19 mouse cellular contexts compared by ENCODE assay signal in genomic region chr14:52331069-52331750, GRCm38 (mm10). TPM values are rescaled to one million over a fixed set of nuclear protein-coding genes. Genes with fewer than 3 reads are reported as not detected.
DNase-seq lines count a peak whose midpoint lies in the region; ATAC-seq lines count a peak whose summit lies in the region.
"Had no signal": no experiment of that assay in that cellular context is flagged by ENCODE, and none has a peak within 500 bp of the region (broad histone marks: within the 10 kb centered on the region; RNA-seq: fewer than 3 reads in every experiment).

No protein-coding gene starts in this region.

- no peak overlapping the region for H3K9ac ChIP-seq in hindbrain, embryonic 15.5 days
- no peak overlapping the region for H3K9ac ChIP-seq in neural tube, embryonic 12.5 days
- H3K9ac ChIP-seq in liver, embryonic 12.5 days = no peak overlapping the region
- H3K9ac ChIP-seq: intestine, embryonic 15.5 days; limb, embryonic 13.5 days; stomach, embryonic 15.5 days had no signal

- no peak for ATAC-seq in hindbrain, embryonic 15.5 days (ENCODE audit: low FRiP score, low read depth)
- ATAC-seq in neural tube, embryonic 12.5 days (ENCODE audit: low FRiP score, low read depth) = no peak
- no peak for ATAC-seq in liver, embryonic 12.5 days
- ATAC-seq: intestine, embryonic 15.5 days had no signal

- 9% methylated on average over 4 of the region's 4 CpGs for WGBS in embryonic facial prominence, embryonic 10.5 days
- WGBS in hindbrain, embryonic 15.5 days = 10% methylated on average over 4 of the region's 4 CpGs
- 8% methylated on average over 4 of the region's 4 CpGs for WGBS in neural tube, embryonic 12.5 days
- WGBS in liver, embryonic 12.5 days (ENCODE audit: insufficient replicate concordance) = 28% methylated on average over 4 of the region's 4 CpGs

- H3K27ac ChIP-seq in embryonic facial prominence, embryonic 10.5 days (replicated peaks) = peak overlapping the region; percentile 48
- peak overlapping the region; percentile 51 for H3K27ac ChIP-seq in hindbrain, embryonic 15.5 days (replicated peaks)
- peak overlapping the region; percentile 37; the same call in 1 of the 2 replicates for H3K27ac ChIP-seq in neural tube, embryonic 12.5 days
- no peak overlapping the region for H3K27ac ChIP-seq in liver, embryonic 12.5 days
- H3K27ac ChIP-seq: intestine, embryonic 15.5 days; limb, embryonic 13.5 days; stomach, embryonic 15.5 days had no signal

- H3K27me3 ChIP-seq in embryonic facial prominence, embryonic 10.5 days (replicated peaks; ENCODE audit: low read depth, poor library complexity, severe bottlenecking) = peaks cover 26% of the 10 kb centered on the region
- H3K27me3 ChIP-seq in hindbrain, embryonic 15.5 days = no peaks in the 10 kb centered on the region
- H3K27me3 ChIP-seq in neural tube, embryonic 12.5 days (replicated peaks) = no peaks in the 10 kb centered on the region
- H3K27me3 ChIP-seq in liver, embryonic 12.5 days (replicated peaks) = peaks cover 69% of the 10 kb centered on the region

- H3K4me3 ChIP-seq in embryonic facial prominence, embryonic 10.5 days = no peak overlapping the region
- H3K4me3 ChIP-seq in hindbrain, embryonic 15.5 days = no peak overlapping the region
- H3K4me3 ChIP-seq in neural tube, embryonic 12.5 days = no peak overlapping the region
- no peak overlapping the region for H3K4me3 ChIP-seq in liver, embryonic 12.5 days
- H3K4me3 ChIP-seq: erythroblast, embryonic 14.5 days; intestine, embryonic 15.5 days; limb, embryonic 13.5 days; megakaryocyte, embryonic 14.5 days; stomach, embryonic 15.5 days had no signal

- no peaks in the 10 kb centered on the region for H3K36me3 ChIP-seq in embryonic facial prominence, embryonic 10.5 days (replicated peaks)
- no peaks in the 10 kb centered on the region for H3K36me3 ChIP-seq in hindbrain, embryonic 15.5 days
- no peaks in the 10 kb centered on the region for H3K36me3 ChIP-seq in neural tube, embryonic 12.5 days
- no peaks in the 10 kb centered on the region for H3K36me3 ChIP-seq in liver, embryonic 12.5 days
- H3K36me3 ChIP-seq: intestine, embryonic 15.5 days; limb, embryonic 13.5 days; stomach, embryonic 15.5 days had no signal

- H3K4me2 ChIP-seq in hindbrain, embryonic 15.5 days = no peak overlapping the region
- H3K4me2 ChIP-seq in neural tube, embryonic 12.5 days (replicated peaks) = no peak overlapping the region
- H3K4me2 ChIP-seq in liver, embryonic 12.5 days = no peak overlapping the region
- H3K4me2 ChIP-seq: intestine, embryonic 15.5 days; limb, embryonic 13.5 days; stomach, embryonic 15.5 days had no signal

- peak; percentile 57 for DNase-seq in R1 (ENCODE audit: low read depth, low spot score)
- DNase-seq in embryonic facial prominence, embryonic 10.5 days (ENCODE audit: low spot score) = no peak
- no peak for DNase-seq in layer of hippocampus, postnatal 14 days (ENCODE audit: low spot score in 2 of 2)
- no peak for DNase-seq in urinary bladder, postnatal 14 days (ENCODE audit: low spot score)
- DNase-seq: adrenal gland, postnatal 10 days; gastrocnemius, postnatal 14 days; kidney, postnatal 10 days; lung, adult 2 months; thymus, postnatal 25 days had no signal

- H3K9me3 ChIP-seq in embryonic facial prominence, embryonic 10.5 days = no peaks in the 10 kb centered on the region
- no peaks in the 10 kb centered on the region for H3K9me3 ChIP-seq in hindbrain, embryonic 15.5 days
- no peaks in the 10 kb centered on the region for H3K9me3 ChIP-seq in neural tube, embryonic 12.5 days
- H3K9me3 ChIP-seq in liver, embryonic 12.5 days (replicated peaks) = no peaks in the 10 kb centered on the region
- H3K9me3 ChIP-seq: intestine, embryonic 15.5 days; limb, embryonic 13.5 days; megakaryocyte, embryonic 14.5 days; stomach, embryonic 15.5 days had no signal

- peaks cover 42% of the 10 kb centered on the region for H3K4me1 ChIP-seq in embryonic facial prominence, embryonic 10.5 days
- peaks cover 13% of the 10 kb centered on the region for H3K4me1 ChIP-seq in hindbrain, embryonic 15.5 days (replicated peaks)
- H3K4me1 ChIP-seq in neural tube, embryonic 12.5 days = peaks cover 10% of the 10 kb centered on the region
- H3K4me1 ChIP-seq in liver, embryonic 12.5 days = no peaks in the 10 kb centered on the region; the same call in 1 of the 2 replicates
- H3K4me1 ChIP-seq: limb, embryonic 13.5 days had no signal

RNA-seq across cellular contexts. Expression of gene Sall2, which starts 2.6 kb away (rescaled TPM):
- polyA plus RNA-seq in embryonic facial prominence, embryonic 10.5 days (2016; fragmentation: Nextera tagmentation; extraction: Ambion mirVana) = 50.3 and 51.9 TPM in 2 replicates
- polyA plus RNA-seq in hindbrain, embryonic 15.5 days (2015; fragmentation: Nextera tagmentation; extraction: Ambion mirVana) = 41.6 and 45.9 TPM in 2 replicates
- polyA plus RNA-seq in neural tube, embryonic 12.5 days (2016; fragmentation: Nextera tagmentation; extraction: Ambion mirVana) = 55.8 and 57.3 TPM in 2 replicates
- 10 to 100 TPM; 40.8 to 43.0 TPM for total RNA-seq in layer of hippocampus, postnatal 14 days (2021)
- 3.0 and 3.8 TPM in 2 replicates for polyA plus RNA-seq in liver, embryonic 12.5 days (2016; fragmentation: Nextera tagmentation; extraction: Ambion mirVana)

RNA-seq across cellular contexts. Expression of gene Olfr1513, which starts 25.0 kb away (rescaled TPM):
- not detected in 2 replicates for polyA plus RNA-seq in embryonic facial prominence, embryonic 10.5 days (2016; fragmentation: Nextera tagmentation; extraction: Ambion mirVana)
- polyA plus RNA-seq in hindbrain, embryonic 15.5 days (2015; fragmentation: Nextera tagmentation; extraction: Ambion mirVana) = not detected in 2 replicates
- 0.09 TPM in 1 of 2 replicates, not detected in the other for polyA plus RNA-seq in neural tube, embryonic 12.5 days (2016; fragmentation: Nextera tagmentation; extraction: Ambion mirVana)
- total RNA-seq in layer of hippocampus, postnatal 14 days (2021) = not detected
- not detected in 2 replicates for polyA plus RNA-seq in liver, embryonic 12.5 days (2016; fragmentation: Nextera tagmentation; extraction: Ambion mirVana)
- total RNA-seq: adrenal gland, postnatal 10 days; gastrocnemius, postnatal 14 days had no signal
- polyA plus RNA-seq: erythroblast, embryonic 14.5 days; heart, embryonic 16.5 days; intestine, embryonic 15.5 days; lung, adult 2 months; small intestine, adult 2 months; stomach, embryonic 15.5 days had no signal

RNA-seq across cellular contexts. Expression of gene Mettl3, which starts 26.3 kb away (rescaled TPM):
- polyA plus RNA-seq in embryonic facial prominence, embryonic 10.5 days (2016; fragmentation: Nextera tagmentation; extraction: Ambion mirVana) = 55.4 and 64.0 TPM in 2 replicates
- polyA plus RNA-seq in hindbrain, embryonic 15.5 days (2015; fragmentation: Nextera tagmentation; extraction: Ambion mirVana) = 46.0 and 49.5 TPM in 2 replicates
- 58.7 and 58.8 TPM in 2 replicates for polyA plus RNA-seq in neural tube, embryonic 12.5 days (2016; fragmentation: Nextera tagmentation; extraction: Ambion mirVana)
- 10 to 100 TPM; 33.4 to 36.4 TPM for total RNA-seq in layer of hippocampus, postnatal 14 days (2021)
- 26.8 and 28.6 TPM in 2 replicates for polyA plus RNA-seq in liver, embryonic 12.5 days (2016; fragmentation: Nextera tagmentation; extraction: Ambion mirVana)

RNA-seq across cellular contexts. Expression of gene Olfr1512, which starts 47.8 kb away (rescaled TPM):
- not detected in 2 replicates for polyA plus RNA-seq in embryonic facial prominence, embryonic 10.5 days (2016; fragmentation: Nextera tagmentation; extraction: Ambion mirVana)
- polyA plus RNA-seq in hindbrain, embryonic 15.5 days (2015; fragmentation: Nextera tagmentation; extraction: Ambion mirVana) = 0.10 and 0.22 TPM in 2 replicates
- not detected in 2 replicates for polyA plus RNA-seq in neural tube, embryonic 12.5 days (2016; fragmentation: Nextera tagmentation; extraction: Ambion mirVana)
- total RNA-seq in layer of hippocampus, postnatal 14 days (2021) = not detected
- not detected in 2 replicates for polyA plus RNA-seq in liver, embryonic 12.5 days (2016; fragmentation: Nextera tagmentation; extraction: Ambion mirVana)
- total RNA-seq: adrenal gland, postnatal 10 days; gastrocnemius, postnatal 14 days had no signal
- polyA plus RNA-seq: erythroblast, embryonic 14.5 days; heart, embryonic 16.5 days; intestine, embryonic 15.5 days; limb, embryonic 13.5 days; lung, adult 2 months; small intestine, adult 2 months; stomach, embryonic 15.5 days had no signal

RNA-seq across cellular contexts. Expression of gene Rab2b, which starts 51.9 kb away (rescaled TPM):
- polyA plus RNA-seq in embryonic facial prominence, embryonic 10.5 days (2016; fragmentation: Nextera tagmentation; extraction: Ambion mirVana) = 22.7 and 25.8 TPM in 2 replicates
- 54.5 and 59.0 TPM in 2 replicates for polyA plus RNA-seq in hindbrain, embryonic 15.5 days (2015; fragmentation: Nextera tagmentation; extraction: Ambion mirVana)
- polyA plus RNA-seq in neural tube, embryonic 12.5 days (2016; fragmentation: Nextera tagmentation; extraction: Ambion mirVana) = 43.7 and 52.9 TPM in 2 replicates
- total RNA-seq in layer of hippocampus, postnatal 14 days (2021) = 10 to 100 TPM; 34.6 to 38.0 TPM
- polyA plus RNA-seq in liver, embryonic 12.5 days (2016; fragmentation: Nextera tagmentation; extraction: Ambion mirVana) = 4.6 TPM in 2 replicates
- polyA plus RNA-seq: erythroblast, embryonic 14.5 days had no signal
